Mouse (Mus musculus) CD4-positive helper T cell, adult 2 months (primary cell): Measurements from ENCODE around the gene Epb41l3.

Experiments used
- DNase-seq: peaks from one replicate; pipeline ENCODE4 v3.0.0-alpha.2; 2012; ENCODE audit warnings: low read depth, missing footprints, low spot score

Gene Epb41l3

GRCm38 (mm10) chr17:69237172-69237571 lies 161.7 kb downstream of the Epb41l3 start:
- no peak for DNase-seq

GRCm38 (mm10) chr17:69238810-69239373 lies 163.4 kb downstream of the Epb41l3 start:
- DNase-seq = no peak

- DNase-seq = no peak
Observed at GRCm38 (mm10) chr17:69239423-69239822, 163.9 kb downstream of the Epb41l3 start.

- DNase-seq = no peak
Observed at GRCm38 (mm10) chr17:69255834-69256233, 180.4 kb downstream of the Epb41l3 start.

DNA sequence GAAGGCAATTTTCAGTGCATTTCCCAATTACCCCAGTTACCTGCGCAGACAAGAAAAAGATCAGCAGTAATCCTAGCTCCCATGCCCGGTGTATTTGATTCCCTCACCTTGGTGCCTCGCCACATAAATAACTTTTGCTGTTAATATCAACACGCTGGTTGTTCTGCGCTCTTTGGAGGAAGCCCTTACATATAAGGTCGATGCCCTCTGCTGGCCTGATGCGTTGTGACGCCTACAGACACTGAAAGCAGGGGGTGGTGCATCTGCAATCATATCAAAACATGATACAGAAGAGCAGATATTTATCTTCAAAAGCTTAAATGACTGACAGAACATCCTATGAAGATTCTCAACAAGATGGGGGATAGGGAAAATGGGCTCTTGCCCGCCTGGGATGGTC lies 181.0 kb downstream of the Epb41l3 start:
- no peak for DNase-seq

- no peak for DNase-seq
Observed at GRCm38 (mm10) chr17:69263810-69264565, 188.5 kb downstream of the Epb41l3 start.

GRCm38 (mm10) chr17:69265171-69265570 lies 189.7 kb downstream of the Epb41l3 start:
- no peak for DNase-seq

DNA sequence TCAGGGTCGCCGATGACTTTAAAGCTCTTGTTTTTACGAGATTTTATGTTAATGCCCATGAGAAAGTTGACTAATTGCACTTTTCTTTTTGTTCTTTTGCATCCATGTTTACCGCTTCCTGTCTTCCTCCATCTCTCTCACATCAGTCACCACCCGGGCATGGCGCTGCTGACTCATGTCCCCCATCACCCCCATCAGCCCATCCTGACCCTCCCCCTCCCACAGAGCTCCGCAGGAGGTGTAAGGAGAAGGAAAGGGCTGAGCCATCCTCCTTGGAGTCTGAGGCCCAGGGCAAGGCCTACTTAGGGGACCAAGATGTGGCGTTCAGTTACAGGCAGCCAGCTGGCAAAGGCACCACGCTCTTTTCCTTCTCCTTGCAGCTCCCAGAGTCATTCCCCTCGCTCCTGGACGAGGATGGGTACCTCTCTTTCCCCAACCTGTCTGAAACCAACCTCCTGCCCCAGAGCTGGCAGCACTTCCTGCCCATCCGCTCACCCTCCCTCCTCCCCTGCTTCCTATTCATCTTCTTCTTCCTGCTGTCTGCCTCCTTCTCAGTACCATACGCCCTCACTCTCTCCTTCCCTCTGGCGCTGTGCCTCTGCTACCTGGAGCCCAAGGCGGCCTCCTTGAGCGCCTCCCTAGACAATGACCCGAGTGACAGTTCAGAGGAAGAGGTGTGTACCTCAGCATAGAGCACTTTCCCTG lies 190.4 kb downstream of the Epb41l3 start:
- DNase-seq = no peak

GRCm38 (mm10) chr17:69266936-69267335 lies 191.5 kb downstream of the Epb41l3 start:
- no peak for DNase-seq

GRCm38 (mm10) chr17:69267526-69267925 lies 192.0 kb downstream of the Epb41l3 start:
- DNase-seq = no peak

DNA sequence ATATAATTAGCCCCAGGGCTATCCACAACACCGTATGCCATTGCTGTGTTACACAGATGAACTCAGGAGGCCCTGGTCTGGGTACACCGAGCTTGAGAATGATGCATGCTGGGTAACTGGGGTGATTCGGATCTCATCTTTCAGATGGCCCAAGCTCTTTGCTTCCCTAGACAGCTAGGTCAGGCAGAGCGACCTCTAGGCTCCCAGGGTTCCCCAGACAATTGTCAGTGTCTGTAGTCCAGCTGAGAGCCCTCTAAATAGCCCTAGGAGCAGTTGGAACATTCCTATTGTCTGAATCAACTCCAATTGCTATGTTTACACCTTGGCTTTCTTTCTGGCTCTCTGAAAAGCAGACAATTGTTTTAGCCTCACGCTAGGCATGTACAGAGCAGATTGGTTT lies 201.9 kb downstream of the Epb41l3 start:
- DNase-seq = no peak

DNA sequence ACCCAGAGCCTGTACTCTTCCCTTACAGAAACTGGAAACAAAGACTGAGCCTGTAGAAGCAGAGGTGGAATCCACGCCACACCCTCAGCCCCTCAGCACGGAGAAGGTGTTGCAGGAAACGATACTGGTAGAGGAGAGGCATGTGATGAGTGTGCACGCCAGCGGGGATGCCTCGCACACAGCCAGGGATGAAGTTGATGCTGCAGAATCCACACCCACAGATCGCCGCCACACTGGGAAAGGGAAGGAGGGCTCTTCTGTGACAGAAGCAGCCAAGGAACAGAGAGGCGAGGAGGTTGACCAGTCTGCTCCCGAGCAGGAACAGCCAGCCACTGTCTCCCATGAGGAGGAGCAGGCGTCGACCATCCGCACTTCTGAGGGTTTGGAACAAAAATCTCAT lies 209.0 kb downstream of the Epb41l3 start:
- no peak for DNase-seq

- no peak for DNase-seq
Observed at GRCm38 (mm10) chr17:69288130-69288529, 212.6 kb downstream of the Epb41l3 start.

DNA sequence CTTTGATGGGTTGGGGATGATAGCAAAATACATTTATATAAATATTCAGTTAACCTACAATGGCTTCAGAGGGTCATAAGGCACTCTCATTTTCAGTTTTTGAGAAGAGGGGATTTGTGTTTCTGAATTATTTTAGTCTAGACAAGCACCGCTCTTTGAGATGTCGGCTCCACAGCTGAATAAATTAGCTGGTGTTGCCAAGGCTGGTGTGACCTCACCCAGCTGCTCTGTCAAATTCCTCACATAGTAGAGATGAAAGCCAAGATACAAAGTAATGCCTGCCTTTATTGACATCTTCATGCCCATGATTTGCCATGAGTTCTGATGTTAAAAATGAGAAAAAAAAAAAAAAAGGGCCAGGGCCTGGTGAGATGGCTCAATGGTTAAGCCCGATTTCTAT lies 214.8 kb downstream of the Epb41l3 start:
- no peak for DNase-seq

DNA sequence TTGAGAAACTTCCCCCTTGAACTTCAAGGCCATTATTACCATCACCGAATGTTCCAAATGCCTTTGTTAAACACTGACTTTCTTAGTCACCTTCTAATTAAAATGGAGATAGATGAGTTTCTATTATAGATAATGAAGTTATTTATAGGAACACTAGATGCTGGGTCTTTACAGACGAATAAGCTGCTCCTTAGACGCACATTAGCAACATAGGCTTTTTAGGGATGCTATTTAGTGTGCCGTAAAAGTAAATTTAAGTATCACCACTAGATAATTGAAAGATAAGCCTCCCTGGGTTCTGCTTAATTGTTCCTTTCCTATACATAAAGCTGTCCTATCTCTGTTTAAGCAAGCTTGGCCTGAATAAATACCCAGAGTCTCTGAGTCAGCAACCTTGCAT lies 226.1 kb downstream of the Epb41l3 start:
- no peak for DNase-seq

DNA sequence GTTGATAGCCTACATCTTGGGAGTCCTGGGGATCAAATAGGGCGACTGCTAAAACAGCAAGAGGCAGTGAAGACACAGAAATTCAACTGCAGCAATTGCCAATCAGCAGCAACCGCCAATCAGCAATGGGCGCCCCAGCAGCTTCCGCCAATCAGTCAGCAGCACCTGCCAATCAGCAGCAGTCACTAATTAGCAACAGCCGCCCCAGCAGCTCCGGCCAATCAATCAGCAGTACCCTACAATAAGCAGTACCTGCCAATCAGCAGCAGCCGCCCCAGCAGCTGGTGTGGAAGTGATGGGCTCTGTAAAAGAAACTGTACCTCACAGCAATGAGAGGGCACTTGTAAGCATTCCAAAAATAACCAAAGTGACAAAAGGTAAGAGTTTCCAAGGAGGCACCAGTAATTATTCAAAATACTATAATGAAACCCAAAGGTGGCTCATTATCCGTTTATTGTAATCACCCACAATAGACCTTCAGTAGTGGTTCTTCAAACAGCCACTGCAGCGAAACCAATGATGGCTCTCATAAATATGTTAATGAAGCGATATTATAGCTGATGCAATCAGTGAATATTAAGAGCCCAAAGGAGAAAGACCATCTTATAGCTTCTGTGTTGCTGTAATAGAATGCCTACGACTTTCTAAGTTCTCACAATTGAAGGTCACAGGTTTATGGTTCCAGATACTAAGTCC lies 228.2 kb downstream of the Epb41l3 start:
- no peak for DNase-seq

DNA sequence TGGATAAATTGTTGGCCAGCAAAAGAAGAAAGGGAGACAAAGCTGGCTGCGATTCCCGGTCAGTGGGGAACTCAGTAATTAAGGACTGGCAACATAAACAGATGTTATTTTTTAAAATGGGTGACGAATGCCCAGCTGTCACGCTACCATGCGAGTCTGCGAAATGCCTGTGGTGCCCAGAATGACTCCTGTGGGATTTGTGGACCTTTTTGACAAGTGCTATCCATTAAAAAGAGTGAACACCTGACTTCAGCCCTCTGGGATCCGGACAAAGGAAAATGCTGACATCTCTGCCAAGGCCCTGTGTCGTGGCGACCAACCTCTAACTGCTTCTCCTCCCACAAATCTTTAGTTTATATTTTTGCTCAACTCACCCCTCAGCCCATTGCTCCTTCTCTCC lies 232.2 kb downstream of the Epb41l3 start:
- DNase-seq = no peak

GRCm38 (mm10) chr17:69309872-69310271 lies 234.4 kb downstream of the Epb41l3 start:
- no peak for DNase-seq

GRCm38 (mm10) chr17:69320496-69320895 lies 245.0 kb downstream of the Epb41l3 start:
- DNase-seq = no peak

- no peak for DNase-seq
Observed at GRCm38 (mm10) chr17:69322721-69323120, 247.2 kb downstream of the Epb41l3 start.
